Mouse (Mus musculus) embryonic facial prominence, embryonic 12.5 days (tissue): ENCODE measurements around the gene Kcne3. TPM values are rescaled to one million over a fixed set of nuclear protein-coding genes. Genes with fewer than 3 reads are reported as not detected.

Experiments
- ATAC-seq: fragments of 200-750 bp; cut with Nextera tagmentation; 2 replicates; pipeline ENCODE4 v1.8.0; 2017; ENCODE audit not compliant: insufficient number of reproducible peaks, insufficient read depth, low FRiP score, low TSS enrichment
- H3K27ac ChIP-seq: fragments of 300-500 bp; sonication (generic); 2 replicates; pipeline ENCODE4 v1.5.1; 2016; ENCODE audit warnings: mild to moderate bottlenecking
- H3K27me3 ChIP-seq: fragments of 300-500 bp; sonication (generic); 2 replicates; pipeline ENCODE4 v1.6.1; 2016; ENCODE audit warnings: mild to moderate bottlenecking, moderate library complexity
- H3K36me3 ChIP-seq: fragments of 300-500 bp; sonication (generic); 2 replicates; pipeline ENCODE4 v1.6.1; 2016; ENCODE audit warnings: mild to moderate bottlenecking
- H3K4me1 ChIP-seq: fragments of 300-500 bp; sonication (generic); 2 replicates; pipeline ENCODE4 v1.6.1; 2016
- H3K4me2 ChIP-seq: fragments of 300-500 bp; sonication (generic); replicated peaks from 2 replicates; pipeline ENCODE4 v1.6.1; 2016; ENCODE audit warnings: mild to moderate bottlenecking, moderate library complexity
- H3K4me3 ChIP-seq: fragments of 300-500 bp; sonication (generic); 2 replicates; pipeline ENCODE4 v1.5.1; 2016; ENCODE audit warnings: mild to moderate bottlenecking
- H3K9ac ChIP-seq: fragments of 300-500 bp; sonication (generic); 2 replicates; pipeline ENCODE4 v1.6.1; 2016; ENCODE audit warnings: mild to moderate bottlenecking, moderate library complexity
- H3K9me3 ChIP-seq: fragments of 300-500 bp; sonication (generic); 2 replicates; pipeline ENCODE4 v1.6.1; 2016; ENCODE audit warnings: mild to moderate bottlenecking, moderate library complexity
- WGBS: fragments of 180-500 bp; shearing (Covaris S2); methylation state at CpG from one replicate; pipeline ENCODE4 v1.1.7; 2016; 5-methylcytosine and 5-hydroxymethylcytosine counted together
- polyA plus RNA-seq: library from polyadenylated mRNA; unstranded; fragments of >200 nt; fragmentation: Nextera tagmentation; extraction: Ambion mirVana; gene quantifications from 2 replicates; pipeline ENCODE4 v1.2.1, GENCODE M21; 2016

Gene Kcne3
- polyA plus RNA-seq, 1 experiment from 2014 or later, result 13.3 TPM

DNA sequence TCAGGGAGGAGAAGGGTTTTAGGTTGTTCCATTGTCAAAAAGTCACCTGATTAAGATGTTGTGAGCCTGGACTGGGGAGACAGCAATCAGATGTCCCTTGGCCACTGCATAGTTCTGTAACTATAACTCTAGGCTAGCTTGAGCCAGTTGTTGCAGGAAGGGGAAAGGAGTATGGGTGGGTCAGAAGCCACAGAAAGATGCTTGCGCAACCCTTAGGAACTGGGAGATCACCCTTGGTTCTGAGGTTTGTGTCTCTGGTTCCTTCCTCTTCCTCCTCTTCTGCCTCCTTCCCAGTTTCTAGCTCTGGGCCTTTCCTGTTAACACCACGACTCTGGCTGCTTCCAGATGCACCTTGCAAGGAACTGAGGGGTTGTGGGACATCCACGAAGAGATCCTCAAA lies 6.1 kb downstream of the Kcne3 start:
- Histone ChIP-seq H3K27me3 (peaks cover 29% of the 10 kb centered on the region), H3K4me1 (peaks cover 7% of the 10 kb centered on the region), H3K9ac (no peak overlapping the region), H3K4me2 (no peak overlapping the region), H3K9me3 (no peaks in the 10 kb centered on the region), H3K36me3 (no peaks in the 10 kb centered on the region), H3K27ac (no peak overlapping the region), H3K4me3 (no peak overlapping the region)
- no peak for ATAC-seq
- 86% methylated on average over 3 of the region's 3 CpGs for WGBS

DNA sequence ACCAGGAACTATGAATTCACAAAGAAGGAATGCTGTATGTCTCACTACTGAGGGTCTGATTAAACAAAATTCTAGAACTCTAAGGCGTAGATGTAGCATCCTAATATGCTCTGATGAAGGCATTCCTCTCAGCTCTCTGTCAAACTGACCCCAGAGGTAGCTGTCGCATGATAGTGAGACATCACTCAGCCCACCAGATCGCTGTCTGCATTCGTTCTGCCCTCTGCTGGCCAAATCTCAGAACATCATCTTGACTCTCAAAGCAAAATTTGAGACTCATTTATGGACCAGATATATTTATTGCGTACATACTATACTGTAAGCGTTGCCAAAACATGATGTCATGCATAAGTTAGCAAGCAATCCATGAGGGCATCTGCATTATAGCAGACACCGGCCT lies 11.3 kb downstream of the Kcne3 start:
- Histone ChIP-seq H3K36me3 (no peaks in the 10 kb centered on the region), H3K4me1 (no peaks in the 10 kb centered on the region), H3K9ac (no peak overlapping the region), H3K4me3 (no peak overlapping the region), H3K27me3 (no peaks in the 10 kb centered on the region), H3K4me2 (no peak overlapping the region), H3K9me3 (no peaks in the 10 kb centered on the region), H3K27ac (no peak overlapping the region)
- no peak for ATAC-seq
- 25% methylated on average over 7 of the region's 7 CpGs for WGBS

DNA sequence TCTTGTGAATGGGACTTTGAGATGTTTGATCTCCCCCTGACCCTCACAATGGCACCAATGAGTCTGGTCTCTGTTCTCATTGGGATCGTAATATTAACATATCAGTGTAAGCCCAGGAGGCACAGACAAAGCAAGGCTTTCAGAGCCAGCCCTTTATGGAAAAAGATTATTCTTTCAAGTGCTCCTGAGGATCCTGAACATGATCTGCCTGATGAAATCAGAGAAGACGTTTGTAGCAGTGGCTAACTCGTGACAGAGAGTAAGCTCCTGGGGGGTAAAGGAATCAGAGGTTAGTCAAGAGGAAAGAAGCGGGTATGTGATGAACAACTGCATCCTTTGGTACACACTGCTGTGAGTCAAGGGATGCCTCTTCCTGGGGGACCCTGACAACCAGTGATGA lies 13.9 kb downstream of the Kcne3 start:
- Histone ChIP-seq H3K27me3 (no peaks in the 10 kb centered on the region), H3K9me3 (no peaks in the 10 kb centered on the region), H3K4me2 (no peak overlapping the region), H3K36me3 (no peaks in the 10 kb centered on the region), H3K4me3 (no peak overlapping the region), H3K27ac (no peak overlapping the region), H3K4me1 (no peaks in the 10 kb centered on the region), H3K9ac (no peak overlapping the region)
- WGBS, result 22% methylated on average over 4 of the region's 4 CpGs
- ATAC-seq, result peak; percentile 52

DNA sequence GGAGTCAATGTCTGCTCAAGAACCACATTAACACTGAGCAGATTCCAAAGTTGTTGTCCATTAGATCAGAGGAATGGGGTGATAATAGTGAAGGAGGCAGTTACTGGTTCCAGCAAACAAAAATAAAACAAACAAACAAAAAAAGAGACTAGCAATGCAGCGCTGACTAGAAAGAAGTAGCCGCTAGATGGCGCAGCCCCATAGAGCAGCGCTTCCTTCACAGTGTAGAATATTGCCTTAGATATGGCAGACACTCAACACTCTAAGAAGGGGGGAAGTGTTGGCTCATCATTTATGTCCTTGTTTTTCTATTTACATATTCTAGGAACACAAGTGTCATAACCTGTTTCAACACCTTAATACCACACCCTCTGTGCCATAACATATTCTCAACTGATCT lies 14.5 kb downstream of the Kcne3 start:
- 7% methylated on average over 4 of the region's 4 CpGs for WGBS
- Histone ChIP-seq H3K4me1 (no peaks in the 10 kb centered on the region), H3K4me3 (no peak overlapping the region), H3K9ac (no peak overlapping the region), H3K36me3 (no peaks in the 10 kb centered on the region), H3K27me3 (no peaks in the 10 kb centered on the region), H3K27ac (no peak overlapping the region), H3K9me3 (no peaks in the 10 kb centered on the region), H3K4me2 (no peak overlapping the region)
- no peak for ATAC-seq

DNA sequence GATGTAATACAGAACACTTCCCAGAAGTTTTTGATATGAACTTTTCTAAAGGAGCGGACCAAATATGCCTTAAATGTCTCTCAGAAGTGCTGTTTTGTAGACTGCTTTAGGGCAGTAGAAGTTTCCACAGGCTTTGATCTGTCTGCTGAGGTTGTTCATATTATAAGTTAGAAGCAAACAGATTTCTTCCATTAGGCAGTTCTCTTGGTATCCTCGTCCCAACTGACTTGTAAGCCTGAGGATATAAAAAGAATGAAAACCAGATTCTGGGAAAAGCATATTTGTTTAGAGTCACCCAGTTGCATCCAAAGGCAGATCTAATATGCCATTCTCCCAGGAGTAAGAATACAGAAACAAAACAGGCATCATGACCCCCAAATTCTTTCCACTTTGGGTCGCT lies 24.9 kb downstream of the Kcne3 start:
- H3K9me3 ChIP-seq, result no peaks in the 10 kb centered on the region
- H3K4me3 ChIP-seq, result no peak overlapping the region
- H3K36me3 ChIP-seq, result no peaks in the 10 kb centered on the region
- peaks cover 30% of the 10 kb centered on the region; the same call in 1 of the 2 replicates for H3K4me1 ChIP-seq
- H3K27me3 ChIP-seq, result no peaks in the 10 kb centered on the region
- H3K27ac ChIP-seq, result no peak overlapping the region
- no peak for ATAC-seq
- H3K4me2 ChIP-seq, result no peak overlapping the region
- no peak overlapping the region for H3K9ac ChIP-seq
- 57% methylated on average over 3 of the region's 3 CpGs for WGBS

DNA sequence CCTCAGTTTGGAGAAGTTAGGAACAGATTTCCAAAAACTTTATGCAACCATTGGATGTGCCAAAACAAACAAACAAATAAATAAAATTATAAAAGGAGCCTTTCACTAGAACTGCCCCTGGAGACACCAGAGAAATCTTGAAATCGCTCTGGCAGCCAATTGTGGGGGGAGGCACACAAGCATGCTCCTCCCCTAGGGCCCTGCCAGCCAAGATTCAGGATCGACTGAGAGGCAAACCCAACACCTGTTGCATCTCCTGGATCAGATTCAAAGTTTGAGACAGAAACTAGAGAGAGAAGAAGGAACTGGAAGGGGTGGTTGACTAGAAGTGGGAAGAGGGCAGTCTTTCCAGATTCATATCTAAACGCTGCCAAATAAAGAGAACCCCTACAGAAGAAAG lies 27.3 kb downstream of the Kcne3 start:
- Histone ChIP-seq H3K27ac (no peak overlapping the region), H3K4me1 (peaks cover 30% of the 10 kb centered on the region; the same call in 1 of the 2 replicates), H3K9me3 (no peaks in the 10 kb centered on the region), H3K27me3 (no peaks in the 10 kb centered on the region), H3K4me2 (no peak overlapping the region), H3K9ac (no peak overlapping the region), H3K4me3 (no peak overlapping the region), H3K36me3 (no peaks in the 10 kb centered on the region)
- ATAC-seq, result no peak
- WGBS, result 63% methylated on average over 3 of the region's 3 CpGs

DNA sequence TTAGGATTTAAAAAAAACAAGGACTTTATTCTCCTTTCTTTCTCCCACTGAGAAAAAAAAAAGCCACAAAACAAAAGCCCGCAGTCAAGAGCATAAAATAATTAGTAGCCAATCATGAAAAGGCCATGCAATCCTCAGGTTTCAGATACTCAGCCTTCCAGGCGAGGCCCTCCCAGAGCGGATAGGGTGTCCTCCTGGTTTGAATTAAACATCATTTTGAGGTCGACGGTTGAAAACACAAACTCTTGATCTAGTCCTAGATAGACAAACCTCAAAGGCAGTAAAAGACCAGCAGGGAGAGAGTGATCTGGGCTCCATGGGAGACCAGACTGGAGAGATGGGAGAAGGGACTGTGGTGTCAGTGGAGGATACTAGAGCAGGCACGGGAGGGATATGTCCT lies 28.6 kb downstream of the Kcne3 start:
- Histone ChIP-seq H3K9ac (no peak overlapping the region), H3K4me1 (peaks cover 30% of the 10 kb centered on the region; the same call in 1 of the 2 replicates), H3K9me3 (no peaks in the 10 kb centered on the region), H3K36me3 (no peaks in the 10 kb centered on the region), H3K27me3 (no peaks in the 10 kb centered on the region), H3K27ac (peak overlapping the region; percentile 70), H3K4me2 (no peak overlapping the region), H3K4me3 (no peak overlapping the region)
- WGBS, result 25% methylated on average over 6 of the region's 6 CpGs
- ATAC-seq, result 0 out of 2 replicates have a peak, but pooled peaks have one; percentile 32

DNA sequence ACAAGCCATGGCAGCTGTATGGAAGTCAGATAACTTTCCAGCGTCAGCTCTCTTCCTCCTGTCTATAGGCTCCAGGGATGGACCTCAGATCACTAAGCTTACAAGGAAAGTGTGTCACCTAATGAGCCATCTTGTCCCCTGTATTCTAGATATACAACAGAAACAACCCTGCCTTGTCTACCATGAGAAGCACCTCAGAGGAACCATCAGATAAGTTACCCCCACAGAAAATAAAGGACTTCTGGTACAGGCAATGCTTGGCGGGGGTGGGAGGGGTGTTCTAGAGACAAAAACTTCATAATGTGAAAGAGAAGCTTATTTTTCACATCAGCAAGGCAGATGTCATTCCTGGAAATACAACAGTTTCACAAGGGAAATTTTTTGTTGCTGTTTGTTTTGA lies 29.8 kb downstream of the Kcne3 start:
- H3K27ac ChIP-seq, result no peak overlapping the region
- WGBS, result 89% methylated on average over 2 of the region's 2 CpGs
- peaks cover 30% of the 10 kb centered on the region; the same call in 1 of the 2 replicates for H3K4me1 ChIP-seq
- H3K27me3 ChIP-seq, result no peaks in the 10 kb centered on the region
- H3K4me2 ChIP-seq, result no peak overlapping the region
- H3K9ac ChIP-seq, result no peak overlapping the region
- H3K9me3 ChIP-seq, result no peaks in the 10 kb centered on the region
- H3K36me3 ChIP-seq, result no peaks in the 10 kb centered on the region
- no peak overlapping the region for H3K4me3 ChIP-seq
- ATAC-seq, result no peak

DNA sequence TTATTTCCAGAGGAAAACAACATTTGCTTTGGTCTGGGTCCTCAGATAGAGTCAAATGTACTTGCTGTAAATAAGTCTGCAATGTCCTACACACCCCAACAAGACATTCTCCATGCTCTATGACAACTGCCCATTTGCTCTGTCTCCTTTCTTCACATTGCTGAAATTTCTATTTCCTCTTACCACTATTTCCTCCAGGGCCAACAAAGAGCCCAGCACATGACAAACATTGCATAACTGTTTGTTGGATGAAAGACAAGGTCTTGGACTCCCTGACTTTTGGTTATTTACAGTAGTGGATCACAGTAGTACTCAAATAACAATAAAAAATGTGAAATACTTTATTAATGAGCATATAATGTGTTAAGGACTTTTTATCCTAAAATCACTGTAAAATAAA lies 31.6 kb downstream of the Kcne3 start:
- H3K9me3 ChIP-seq, result no peaks in the 10 kb centered on the region
- H3K4me3 ChIP-seq, result no peak overlapping the region
- H3K9ac ChIP-seq, result no peak overlapping the region
- no peak overlapping the region for H3K27ac ChIP-seq
- no peak for ATAC-seq
- no peaks in the 10 kb centered on the region for H3K36me3 ChIP-seq
- H3K27me3 ChIP-seq, result no peaks in the 10 kb centered on the region
- peaks cover 20% of the 10 kb centered on the region; the same call in 1 of the 2 replicates for H3K4me1 ChIP-seq
- no peak overlapping the region for H3K4me2 ChIP-seq

DNA sequence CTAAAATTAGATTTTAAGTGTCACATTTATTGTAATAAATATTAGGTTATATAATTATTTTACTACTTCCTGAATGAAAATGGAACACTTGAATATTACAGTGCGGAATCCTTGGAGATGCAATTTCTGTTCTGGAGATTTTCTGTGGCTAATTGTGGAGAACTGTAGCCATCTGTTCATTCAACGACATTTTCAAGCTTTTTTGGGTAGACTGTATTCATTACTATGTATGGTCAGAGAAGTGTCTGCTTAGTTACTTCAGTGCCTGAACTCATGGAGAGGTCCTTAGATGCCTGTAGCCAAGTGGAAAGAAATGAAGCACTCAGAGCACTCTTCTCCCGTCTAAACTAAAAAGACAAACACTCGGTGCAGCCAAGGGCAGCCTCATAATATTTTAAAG lies 38.0 kb downstream of the Kcne3 start:
- no peak for ATAC-seq
- no peaks in the 10 kb centered on the region for H3K4me1 ChIP-seq
- no peaks in the 10 kb centered on the region; the same call in 1 of the 2 replicates for H3K27me3 ChIP-seq
- no peaks in the 10 kb centered on the region for H3K36me3 ChIP-seq
- H3K27ac ChIP-seq, result no peak overlapping the region
- H3K9ac ChIP-seq, result no peak overlapping the region
- H3K4me2 ChIP-seq, result no peak overlapping the region
- H3K4me3 ChIP-seq, result no peak overlapping the region
- 77% methylated on average over 4 of the region's 4 CpGs for WGBS
- no peaks in the 10 kb centered on the region for H3K9me3 ChIP-seq

DNA sequence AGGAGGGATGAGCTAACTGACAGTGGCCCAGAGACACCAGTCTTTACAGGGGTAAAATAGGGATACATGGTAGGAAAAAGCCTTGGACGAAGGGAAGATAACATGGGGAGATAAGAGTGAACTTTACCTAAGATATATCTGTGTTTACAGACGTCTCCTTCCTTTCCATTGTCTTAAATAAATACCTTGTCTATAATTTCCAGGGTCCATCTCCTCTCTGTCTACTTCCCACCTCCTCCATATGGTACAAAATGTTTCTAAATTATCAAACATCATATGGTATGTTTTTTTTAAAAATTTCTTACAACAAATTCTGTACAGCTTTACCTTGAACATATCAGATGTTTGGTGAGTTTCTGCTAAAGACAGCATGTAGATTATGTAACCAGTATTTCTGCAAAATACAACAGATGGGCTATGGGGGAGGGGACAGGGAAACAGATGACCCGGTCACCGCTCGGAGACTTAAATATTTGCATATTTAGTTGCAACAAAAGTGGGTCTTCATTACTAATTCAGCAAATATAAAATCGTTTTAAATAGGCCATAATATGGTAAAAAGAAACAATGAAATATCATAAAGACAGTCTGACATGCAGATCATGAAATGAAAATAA lies 38.9 kb downstream of the Kcne3 start:
- no peaks in the 10 kb centered on the region for H3K9me3 ChIP-seq
- no peak for ATAC-seq
- no peaks in the 10 kb centered on the region for H3K4me1 ChIP-seq
- no peak overlapping the region for H3K27ac ChIP-seq
- H3K27me3 ChIP-seq, result no peaks in the 10 kb centered on the region; the same call in 1 of the 2 replicates
- H3K4me2 ChIP-seq, result no peak overlapping the region
- no peak overlapping the region for H3K9ac ChIP-seq
- 76% methylated on average over 6 of the region's 6 CpGs for WGBS
- no peak overlapping the region for H3K4me3 ChIP-seq
- no peaks in the 10 kb centered on the region for H3K36me3 ChIP-seq

DNA sequence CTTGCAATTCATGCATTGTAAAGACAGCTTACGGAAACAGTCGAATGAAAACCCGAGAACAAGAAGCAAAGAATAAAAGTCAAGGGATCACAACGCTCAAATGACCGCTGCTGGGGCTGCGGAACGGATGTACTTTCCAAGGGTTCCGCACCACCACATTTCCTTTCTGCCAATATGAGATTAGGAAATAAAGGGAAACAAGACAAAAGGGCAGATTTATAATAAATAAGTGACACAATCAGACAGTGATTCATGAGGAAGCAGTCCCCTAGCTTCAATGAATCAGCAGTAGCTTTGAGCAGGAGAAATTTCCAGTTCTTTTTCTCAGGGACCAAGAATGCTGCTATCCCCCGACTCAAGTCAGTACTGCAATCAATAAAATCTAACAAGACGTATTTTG lies 39.7 kb downstream of the Kcne3 start:
- H3K4me3 ChIP-seq, result no peak overlapping the region

More for the DNA sequence above, 39.7 kb downstream of the Kcne3 start:
- Histone ChIP-seq H3K27me3 (no peaks in the 10 kb centered on the region; the same call in 1 of the 2 replicates), H3K9ac (no peak overlapping the region), H3K4me1 (no peaks in the 10 kb centered on the region), H3K4me2 (no peak overlapping the region), H3K9me3 (no peaks in the 10 kb centered on the region), H3K36me3 (no peaks in the 10 kb centered on the region), H3K27ac (no peak overlapping the region)
- WGBS, result 66% methylated on average over 10 of the region's 10 CpGs
- no peak for ATAC-seq
